Mouse (Mus musculus): ENCODE measurements around the gene Agk.

- TF ChIP-seq E2F4 (IDR thresholded peaks at IDR 0.05; ENCODE audit: insufficient read depth): no peak
- TF ChIP-seq POLR2A (IDR thresholded peaks at IDR 0.05; ENCODE audit: insufficient read length, low read depth): no peak
- no peak for TF ChIP-seq TCF12 (IDR thresholded peaks at IDR 0.05; ENCODE audit: insufficient read depth, poor library complexity, severe bottlenecking)
- TF ChIP-seq SRF (IDR thresholded peaks at IDR 0.05; ENCODE audit: control insufficient read depth, insufficient read length, low read depth): no peak
- no peak for TF ChIP-seq TCF3 (IDR thresholded peaks at IDR 0.05; ENCODE audit: insufficient read length, low read depth)
- TF ChIP-seq CEBPB (IDR thresholded peaks at IDR 0.05; ENCODE audit: insufficient read depth, poor library complexity, severe bottlenecking): no peak
- TF ChIP-seq REST (IDR thresholded peaks at IDR 0.05; ENCODE audit: insufficient read depth, insufficient read length): no peak
- no peak for TF ChIP-seq MAX (IDR thresholded peaks at IDR 0.05; ENCODE audit: low read depth)
- TF ChIP-seq POLR2AphosphoS2 (IDR thresholded peaks at IDR 0.05; ENCODE audit: insufficient read length, low read depth): no peak
Observed at GRCm38 (mm10) chr6:40390975-40391374, 66.0 kb downstream of the Agk start.
